Mouse (Mus musculus) liver, embryonic 11.5 days (tissue): Measurements from ENCODE around the gene Zfp280d. TPM values are rescaled to one million over a fixed set of nuclear protein-coding genes. Genes with fewer than 3 reads are reported as not detected.

ENCODE experiments used
- ATAC-seq: fragments of 200-750 bp; cut with Nextera tagmentation; replicated peaks from 2 replicates; pipeline ENCODE4 v1.8.0; 2017; ENCODE audit warnings: moderate number of reproducible peaks, mild to moderate bottlenecking, moderate TSS enrichment, moderate library complexity; ENCODE audit not compliant: low FRiP score
- DNase-seq: peaks from one replicate; pipeline ENCODE4 v3.0.0-alpha.2; 2017; ENCODE audit warnings: low spot score
- H3K27ac ChIP-seq: fragments of 300-500 bp; sonication (generic); 2 replicates; pipeline ENCODE4 v1.5.1; 2014; ENCODE audit warnings: mild to moderate bottlenecking, low read depth, low read length, control low read depth
- H3K27me3 ChIP-seq: fragments of 300-500 bp; sonication (generic); replicated peaks from 2 replicates; pipeline ENCODE4 v1.6.1; 2014; ENCODE audit warnings: low read length, mixed read lengths; ENCODE audit not compliant: control insufficient read depth, insufficient read depth
- H3K36me3 ChIP-seq: fragments of 300-500 bp; sonication (generic); 2 replicates; pipeline ENCODE4 v1.6.1; 2014; ENCODE audit warnings: mild to moderate bottlenecking, low read length, moderate library complexity, mixed read lengths; ENCODE audit not compliant: control insufficient read depth, insufficient read depth
- H3K4me1 ChIP-seq: fragments of 300-500 bp; sonication (generic); replicated peaks from 2 replicates; pipeline ENCODE4 v1.6.1; 2014; ENCODE audit warnings: low read length, mixed read lengths; ENCODE audit not compliant: control insufficient read depth, insufficient read depth
- H3K4me2 ChIP-seq: fragments of 300-500 bp; sonication (generic); 2 replicates; pipeline ENCODE4 v1.6.1; 2014; ENCODE audit warnings: mild to moderate bottlenecking, control low read depth, moderate library complexity
- H3K4me3 ChIP-seq: fragments of 300-500 bp; sonication (generic); 2 replicates; pipeline ENCODE4 v1.5.1; 2014; ENCODE audit warnings: low read depth, low read length, control low read depth
- H3K9ac ChIP-seq: fragments of 300-500 bp; sonication (generic); 2 replicates; pipeline ENCODE4 v1.6.1; 2014; ENCODE audit warnings: low read depth, low read length, control low read depth
- H3K9me3 ChIP-seq: fragments of 300-500 bp; sonication (generic); 2 replicates; pipeline ENCODE4 v1.6.1; 2016; ENCODE audit warnings: low read length, inconsistent platforms, mixed read lengths; ENCODE audit not compliant: control insufficient read depth
- WGBS: fragments of 180-500 bp; shearing (Covaris S2); extraction: QIAGEN DNeasy Blood & Tissue Kit; methylation state at CpG from one replicate; pipeline ENCODE4 v1.1.7; 2014; 5-methylcytosine and 5-hydroxymethylcytosine counted together
- polyA plus RNA-seq: library from polyadenylated mRNA; unstranded; fragments of >200 nt; fragmentation: Nextera tagmentation; extraction: Ambion mirVana; gene quantifications from 2 replicates; pipeline ENCODE4 v1.2.1, GENCODE M21; 2014

Zfp280d gene
- polyA plus RNA-seq, 1 experiment from 2014 or later: 33.5 TPM

DNA sequence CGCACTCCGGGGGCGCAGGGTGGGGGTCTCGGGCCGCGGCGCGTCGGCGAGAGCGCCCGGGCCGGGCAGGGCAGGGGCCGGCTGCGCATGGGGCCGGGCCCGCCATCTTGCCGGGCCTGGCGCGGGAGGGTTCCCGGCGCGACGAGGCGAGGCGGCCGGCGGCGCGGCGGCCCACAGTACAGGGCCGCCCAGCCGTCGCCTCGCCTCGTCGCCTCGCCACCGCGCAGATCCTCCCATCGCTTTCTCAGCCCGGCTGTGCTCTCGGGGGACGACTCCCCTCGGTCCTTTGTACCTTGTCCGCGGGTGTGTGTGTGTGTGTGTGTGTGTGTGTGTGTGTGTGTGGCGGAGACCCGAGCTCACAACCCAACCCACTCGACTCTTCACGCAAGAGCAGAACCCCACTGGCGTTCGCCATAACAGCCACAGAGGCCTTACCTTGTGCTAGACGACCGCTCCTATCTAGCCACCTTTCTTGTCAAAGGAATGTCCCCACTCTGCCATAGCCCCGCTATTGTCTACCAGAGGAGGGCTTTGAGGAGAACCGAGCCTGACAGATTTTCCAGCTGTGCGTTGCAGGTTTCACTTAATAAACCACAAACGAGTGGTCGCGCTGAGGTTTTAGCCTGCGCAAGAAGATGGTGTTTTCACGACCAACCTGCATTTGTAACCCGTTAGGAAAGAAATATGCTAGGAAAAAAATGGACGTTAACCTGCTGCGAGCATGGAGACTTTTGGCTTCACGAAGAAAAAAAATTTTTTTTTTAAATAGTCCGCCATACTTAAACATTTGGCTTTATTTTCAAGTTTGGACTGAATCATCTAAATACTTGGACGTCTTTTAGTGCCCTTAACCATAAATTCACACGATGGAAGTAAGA, 680 bp downstream of the Zfp280d start:
- H3K9me3 ChIP-seq: peaks cover 4% of the 10 kb centered on the region; the same call in 1 of the 2 replicates
- peak overlapping the region; percentile 97 for H3K9ac ChIP-seq
- WGBS: 1% methylated on average over 44 of the region's 70 CpGs
- H3K4me2 ChIP-seq: peak overlapping the region; percentile 72
- ATAC-seq: peak; percentile 84
- no peaks in the 10 kb centered on the region for H3K27me3 ChIP-seq
- H3K36me3 ChIP-seq: no peaks in the 10 kb centered on the region
- peak overlapping the region; percentile 98 for H3K27ac ChIP-seq
- peak; percentile 67 for DNase-seq
- H3K4me1 ChIP-seq: peaks cover 7% of the 10 kb centered on the region
- H3K4me3 ChIP-seq: peak overlapping the region; percentile 83

DNA sequence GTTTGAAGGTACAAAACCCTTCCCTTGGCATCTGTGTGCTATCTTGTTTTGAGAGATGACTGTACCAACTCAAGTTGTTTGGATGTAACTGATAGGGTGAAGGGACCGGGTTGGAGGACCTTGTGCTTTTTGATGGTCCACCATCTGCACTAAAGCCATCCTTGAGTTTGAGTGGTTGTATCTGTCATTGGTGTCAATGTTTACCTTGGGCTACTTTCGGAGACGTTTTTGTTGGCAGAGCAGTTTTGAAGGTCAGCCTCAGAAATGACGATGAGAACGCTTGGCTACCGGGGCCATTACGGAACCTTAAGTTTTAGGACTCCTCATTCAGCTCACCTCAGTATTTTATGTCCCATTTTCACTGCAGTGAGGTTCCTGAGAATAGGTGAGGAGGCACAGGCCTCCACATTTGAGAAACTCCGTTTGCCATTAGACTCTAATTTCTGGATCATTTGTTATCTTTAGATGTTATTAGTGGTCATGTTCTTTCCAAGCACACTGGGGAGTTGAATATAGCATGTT, 1.4 kb downstream of the Zfp280d start:
- Histone ChIP-seq H3K27ac (peak overlapping the region; percentile 57; the same call in 1 of the 2 replicates), H3K4me3 (peak overlapping the region; percentile 83), H3K4me2 (peak overlapping the region; percentile 72), H3K36me3 (no peaks in the 10 kb centered on the region), H3K9ac (peak overlapping the region; percentile 97), H3K9me3 (peaks cover 4% of the 10 kb centered on the region; the same call in 1 of the 2 replicates), H3K4me1 (peaks cover 7% of the 10 kb centered on the region), H3K27me3 (no peaks in the 10 kb centered on the region)
- WGBS: 29% methylated on average over 8 of the region's 8 CpGs
- DNase-seq (no peak), ATAC-seq (no peak; the same call in 1 of the 2 replicates)

DNA sequence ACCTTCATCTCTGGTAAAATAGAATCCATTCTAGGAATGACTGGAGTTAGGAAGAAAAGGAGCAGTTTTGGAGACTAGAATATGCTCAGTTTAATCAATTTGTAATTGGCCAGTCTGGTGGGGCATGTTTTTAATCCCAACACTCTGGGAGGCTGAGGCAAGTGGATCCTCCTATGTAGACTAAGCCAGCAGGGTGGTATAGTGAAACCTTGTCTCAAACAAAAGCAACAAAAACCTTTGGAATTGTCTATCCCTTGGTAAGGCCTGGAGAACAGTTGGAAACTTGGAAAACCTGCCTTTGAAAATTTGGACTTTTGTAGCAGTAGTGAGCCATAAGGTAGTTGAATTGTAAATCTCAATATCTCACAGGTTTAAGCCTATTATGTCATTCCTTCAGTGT, 2.3 kb downstream of the Zfp280d start:
- H3K9me3 ChIP-seq: peaks cover 4% of the 10 kb centered on the region; the same call in 1 of the 2 replicates
- H3K9ac ChIP-seq: no peak overlapping the region
- H3K36me3 ChIP-seq: no peaks in the 10 kb centered on the region
- no peak overlapping the region for H3K27ac ChIP-seq
- no peaks in the 10 kb centered on the region for H3K27me3 ChIP-seq
- DNase-seq (no peak), ATAC-seq (no peak)
- peak overlapping the region; percentile 55 for H3K4me2 ChIP-seq
- H3K4me1 ChIP-seq: peaks cover 7% of the 10 kb centered on the region
- H3K4me3 ChIP-seq: no peak overlapping the region

DNA sequence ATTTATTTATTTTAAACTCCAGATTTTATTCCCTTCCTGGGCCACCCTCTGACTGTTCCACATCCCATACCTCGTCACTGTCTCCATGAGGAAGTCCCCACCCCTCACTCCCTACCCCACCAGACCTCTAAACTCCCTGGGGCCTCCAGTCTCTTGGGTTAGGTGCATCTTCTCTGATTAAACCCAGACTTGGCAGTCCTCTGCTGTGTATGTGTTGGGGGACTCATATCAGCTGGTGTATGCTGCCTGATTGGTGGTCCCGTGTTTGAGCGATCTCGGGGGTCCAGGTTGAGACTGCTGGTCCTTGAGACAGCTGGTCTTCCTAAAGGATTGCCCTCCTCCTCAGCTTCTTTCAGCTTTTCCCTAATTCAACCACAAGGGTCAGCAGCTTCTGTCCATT, 5.3 kb downstream of the Zfp280d start:
- 79% methylated on average over 4 of the region's 4 CpGs for WGBS
- ATAC-seq: no peak
- DNase-seq: no peak
- Histone ChIP-seq H3K4me3 (no peak overlapping the region), H3K27me3 (no peaks in the 10 kb centered on the region), H3K36me3 (no peaks in the 10 kb centered on the region), H3K4me1 (peaks cover 7% of the 10 kb centered on the region), H3K4me2 (no peak overlapping the region), H3K9ac (no peak overlapping the region), H3K9me3 (no peaks in the 10 kb centered on the region), H3K27ac (no peak overlapping the region)

DNA sequence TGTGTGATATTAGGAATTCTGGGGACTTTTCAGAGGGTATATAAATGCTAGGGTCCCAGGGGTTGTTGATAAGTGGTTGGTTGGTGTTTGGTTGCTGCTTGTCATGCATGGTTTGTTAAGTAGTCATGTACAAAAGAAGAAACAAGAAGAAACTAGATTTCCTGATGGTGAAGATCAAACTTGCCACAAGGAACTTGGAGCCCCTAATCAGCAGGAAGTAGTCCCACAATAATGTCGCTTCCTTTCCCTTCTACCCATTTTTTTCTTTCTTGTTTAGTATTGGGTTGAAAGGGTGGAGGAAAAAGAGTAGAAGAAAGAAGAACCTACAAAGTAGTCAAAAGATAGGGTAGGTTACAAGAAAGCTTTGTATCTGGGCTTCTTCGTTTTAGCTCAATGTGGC, 13.0 kb downstream of the Zfp280d start:
- Histone ChIP-seq H3K27me3 (no peaks in the 10 kb centered on the region), H3K36me3 (no peaks in the 10 kb centered on the region), H3K9ac (no peak overlapping the region), H3K4me3 (no peak overlapping the region), H3K4me1 (peaks cover 3% of the 10 kb centered on the region), H3K4me2 (no peak overlapping the region), H3K27ac (no peak overlapping the region), H3K9me3 (no peaks in the 10 kb centered on the region)
- DNase-seq (no peak), ATAC-seq (no peak)
- WGBS: 47% methylated on average over 2 of the region's 2 CpGs

DNA sequence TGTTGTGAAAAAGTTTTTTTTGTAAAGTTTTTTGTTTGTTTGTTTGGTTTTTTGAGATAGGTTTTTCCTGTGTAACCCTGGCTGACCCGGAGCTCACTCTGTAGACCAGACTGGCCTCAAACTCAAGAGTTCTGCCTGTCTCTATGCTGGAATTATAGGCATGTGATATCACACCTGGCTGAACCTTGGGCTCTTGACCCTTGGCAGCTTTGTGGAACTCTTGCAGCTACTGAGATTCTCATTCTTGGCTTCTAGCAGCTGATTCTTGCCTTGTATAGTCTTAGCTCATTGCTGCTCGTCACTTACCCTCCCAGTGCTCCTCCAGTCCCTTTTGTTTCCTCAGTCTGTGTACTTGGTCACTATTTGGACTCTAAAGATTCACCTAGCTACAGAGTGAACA, 13.6 kb downstream of the Zfp280d start:
- no peak overlapping the region for H3K27ac ChIP-seq
- no peak for ATAC-seq
- 82% methylated on average over 2 of the region's 2 CpGs for WGBS

DNA sequence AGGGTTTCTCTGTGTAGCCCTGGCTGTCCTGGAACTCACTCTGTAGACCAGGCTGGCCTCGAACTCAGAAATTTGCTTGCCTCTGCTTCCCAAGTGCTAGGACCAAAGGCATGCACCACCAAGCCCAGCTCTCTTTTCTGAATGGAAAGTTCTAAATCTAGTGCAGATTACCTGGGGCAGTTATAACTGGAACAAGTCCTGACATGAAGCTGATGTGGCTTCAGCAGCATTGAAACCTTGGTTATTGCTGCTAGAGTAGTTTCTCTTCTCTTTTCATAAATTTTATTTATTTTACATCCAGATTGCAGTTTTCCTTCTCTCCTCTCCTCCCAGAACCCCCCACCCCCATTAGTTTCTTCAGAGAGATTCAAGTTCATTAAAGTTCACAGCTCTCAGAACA, 14.4 kb downstream of the Zfp280d start:
- H3K9me3 ChIP-seq: no peaks in the 10 kb centered on the region
- H3K27ac ChIP-seq: no peak overlapping the region
- DNase-seq: no peak
- no peaks in the 10 kb centered on the region for H3K36me3 ChIP-seq
- no peaks in the 10 kb centered on the region for H3K27me3 ChIP-seq
- H3K4me1 ChIP-seq: peaks cover 3% of the 10 kb centered on the region
- no peak overlapping the region for H3K9ac ChIP-seq
- no peak for ATAC-seq
- no peak overlapping the region for H3K4me3 ChIP-seq
- no peak overlapping the region for H3K4me2 ChIP-seq
- WGBS: 100% methylated on average over 1 of the region's 1 CpGs

More for the DNA sequence above, 13.6 kb downstream of the Zfp280d start:
- DNase-seq: no peak
- H3K4me3 ChIP-seq: no peak overlapping the region
- H3K4me1 ChIP-seq: peaks cover 3% of the 10 kb centered on the region
- H3K9me3 ChIP-seq: no peaks in the 10 kb centered on the region
- H3K36me3 ChIP-seq: no peaks in the 10 kb centered on the region
- H3K27me3 ChIP-seq: no peaks in the 10 kb centered on the region
- no peak overlapping the region for H3K4me2 ChIP-seq
- H3K9ac ChIP-seq: no peak overlapping the region

DNA sequence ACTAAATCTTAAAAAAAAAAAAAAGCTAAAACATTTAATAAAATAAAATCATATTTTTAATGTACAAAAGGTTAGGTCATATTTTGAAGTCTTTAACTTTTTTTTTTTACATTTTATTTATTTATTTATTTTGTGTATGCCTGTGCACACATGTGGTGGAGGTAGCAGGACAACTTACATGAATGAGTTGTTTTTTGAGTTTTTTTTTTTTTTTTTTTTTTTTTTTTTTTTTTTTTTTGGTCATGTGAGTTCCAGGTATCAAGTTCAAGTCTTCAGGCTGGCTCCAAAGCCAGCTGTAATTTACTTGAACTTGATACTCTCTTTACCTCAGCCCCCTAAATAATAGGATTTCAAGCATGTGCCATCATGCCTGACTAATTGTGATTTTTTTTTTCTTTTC, 19.4 kb downstream of the Zfp280d start:
- no peak overlapping the region for H3K27ac ChIP-seq
- no peak for ATAC-seq

DNA sequence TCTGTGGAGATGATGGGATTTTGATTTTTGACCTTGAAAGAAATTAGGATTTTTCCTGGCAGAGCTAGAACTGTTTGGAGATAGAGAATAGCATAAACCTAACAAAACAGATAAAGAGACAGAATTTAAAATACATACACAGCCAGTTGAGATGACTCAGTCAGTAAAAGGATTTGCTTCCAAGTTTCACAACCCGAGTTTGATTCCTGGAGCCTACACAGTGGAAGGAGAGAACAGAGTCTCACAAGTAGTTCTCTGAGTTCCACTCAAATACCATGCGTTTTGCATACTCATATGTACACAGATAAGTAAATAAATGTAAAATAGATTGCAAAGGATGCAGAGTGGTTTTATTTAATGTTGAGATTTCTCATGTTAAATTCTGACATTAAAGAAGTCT, 35.1 kb downstream of the Zfp280d start:
- H3K4me3 ChIP-seq: no peak overlapping the region
- WGBS: 90% methylated on average over 2 of the region's 2 CpGs
- H3K9ac ChIP-seq: no peak overlapping the region
- no peaks in the 10 kb centered on the region for H3K27me3 ChIP-seq
- DNase-seq (no peak), ATAC-seq (no peak)
- H3K9me3 ChIP-seq: no peaks in the 10 kb centered on the region
- no peak overlapping the region for H3K4me2 ChIP-seq
- H3K36me3 ChIP-seq: peaks cover 11% of the 10 kb centered on the region
- no peak overlapping the region for H3K27ac ChIP-seq
- no peaks in the 10 kb centered on the region for H3K4me1 ChIP-seq

More for the DNA sequence above, 19.4 kb downstream of the Zfp280d start:
- no peaks in the 10 kb centered on the region for H3K9me3 ChIP-seq
- H3K4me3 ChIP-seq: no peak overlapping the region
- no peaks in the 10 kb centered on the region for H3K27me3 ChIP-seq
- no peak overlapping the region for H3K4me2 ChIP-seq
- no peak for DNase-seq
- H3K36me3 ChIP-seq: peaks cover 4% of the 10 kb centered on the region; the same call in 1 of the 2 replicates
- H3K9ac ChIP-seq: no peak overlapping the region
- no peaks in the 10 kb centered on the region for H3K4me1 ChIP-seq
